In the genomic region with DNA sequence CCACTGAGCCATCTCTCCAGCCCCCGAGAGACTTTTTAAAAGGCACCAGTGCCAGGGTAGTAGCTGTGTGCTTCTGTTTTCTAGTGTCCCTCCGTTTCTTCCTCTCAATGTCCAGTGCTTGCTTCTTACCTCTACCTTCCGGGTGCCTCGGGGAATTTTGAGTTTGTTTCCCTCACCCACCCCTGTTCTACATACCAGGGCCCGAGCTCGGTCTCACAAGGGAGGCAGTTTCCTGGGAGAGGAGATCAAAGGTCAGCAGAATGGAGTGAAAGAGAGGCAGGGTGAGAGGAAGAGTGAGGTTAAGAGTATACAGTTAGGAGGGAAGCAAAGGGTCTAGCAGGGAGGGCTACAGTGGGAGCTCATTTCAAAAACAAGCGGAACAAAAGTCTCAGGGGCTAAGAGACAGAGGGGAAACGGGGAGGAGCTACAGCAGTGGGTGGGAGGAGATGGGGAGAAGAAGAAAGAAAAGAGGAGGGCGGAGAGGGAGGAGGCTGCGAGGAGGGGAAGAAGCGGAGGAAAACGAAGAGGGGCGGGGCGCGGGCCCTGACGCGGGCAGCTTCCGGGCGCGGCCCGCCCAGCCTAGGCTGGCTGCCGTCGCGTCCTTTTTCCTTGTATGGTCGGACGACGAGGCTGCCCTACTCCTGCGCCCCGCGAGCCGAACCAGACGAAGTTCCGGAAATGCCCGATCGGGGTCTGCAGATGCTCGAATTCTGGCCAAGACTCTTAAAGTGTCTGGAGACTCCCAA, we compare ENCODE assay signal across 8 mouse cellular contexts. TPM values are rescaled to one million over a fixed set of nuclear protein-coding genes. Genes with fewer than 3 reads are reported as not detected.
A peak's percentile ranks its signal among the peaks of the same experiment; 100 is the strongest.
DNase-seq lines count a peak whose midpoint lies in the region; ATAC-seq and TF ChIP-seq lines count a peak whose summit lies in the region.

No protein-coding gene starts in this region.

- DNase-seq in cerebellum, postnatal 36 days = peak; percentile 51 to 64
- peak; percentile 96 for DNase-seq in gastrocnemius, adult 2 months
- peak; percentile 70 to 82 for DNase-seq in left cerebral cortex, postnatal 25 days (ENCODE audit: low spot score in 2 of 2)
- peak; percentile 73 for DNase-seq in right cerebral cortex, postnatal 25 days
- peak; percentile 91 to 93 for DNase-seq in urinary bladder, postnatal 4 days (ENCODE audit: low spot score in 2 of 2)

- H3K27me3 ChIP-seq in hindbrain, embryonic 16.5 days (replicated peaks; ENCODE audit: control insufficient read depth, insufficient read depth, low read length) = no peaks in the 10 kb centered on the region

- peak overlapping the region; percentile 94 for H3K27ac ChIP-seq in gastrocnemius, adult 2 months
- peak overlapping the region; percentile 87 for H3K27ac ChIP-seq in hindbrain, embryonic 16.5 days (ENCODE audit: low read depth, low read length)

- peak; percentile 36 for ATAC-seq in activated CD4-positive, CD25-positive, alpha-beta regulatory T cell, adult 4 months
- peak; percentile 23 for ATAC-seq in hindbrain, embryonic 16.5 days
- peak; percentile 39 for ATAC-seq in megakaryocyte-erythroid progenitor cell, adult 5-6 weeks (replicated peaks; ENCODE audit: low FRiP score, low TSS enrichment, poor library complexity, severe bottlenecking)

- H3K9ac ChIP-seq in hindbrain, embryonic 16.5 days (ENCODE audit: low read depth, low read length) = peak overlapping the region; percentile 69

- peak overlapping the region; percentile 53 for H3K4me2 ChIP-seq in hindbrain, embryonic 16.5 days (ENCODE audit: low read length)

- intact Hi-C loops in gastrocnemius, adult 2 months (cut with DNase I) = no loop called here
- intact Hi-C loops in left cerebral cortex, postnatal 25 days (cut with DNase I) = no loop called here

- no peaks in the 10 kb centered on the region for H3K9me3 ChIP-seq in hindbrain, embryonic 16.5 days (ENCODE audit: control insufficient read depth, low read length)

- H3K4me3 ChIP-seq in gastrocnemius, adult 2 months = peak overlapping the region; percentile 91
- H3K4me3 ChIP-seq in hindbrain, embryonic 16.5 days (ENCODE audit: low read length) = peak overlapping the region; percentile 48

- H3K36me3 ChIP-seq in hindbrain, embryonic 16.5 days (ENCODE audit: control insufficient read depth, insufficient read depth, low read length) = no peaks in the 10 kb centered on the region

- TF ChIP-seq CTCF in gastrocnemius, adult 2 months (IDR thresholded peaks at IDR 0.05) = no peak

- WGBS in hindbrain, embryonic 16.5 days = 1% methylated on average over 36 of the region's 36 CpGs

- H3K4me1 ChIP-seq in hindbrain, embryonic 16.5 days (ENCODE audit: control insufficient read depth, insufficient read depth, low read depth, low read length) = peaks cover 38% of the 10 kb centered on the region

RNA-seq across cellular contexts. Expression of gene Plekhg2, which starts 3.0 kb away (rescaled TPM):
- 10 to 100 TPM; 61.5 to 70.3 TPM for polyA plus RNA-seq in activated CD4-positive, CD25-positive, alpha-beta regulatory T cell, adult 4 months (2017; shearing (Covaris generic))
- total RNA-seq in gastrocnemius, adult 2 months (2021) = 1 to 10 TPM; 4.0 to 7.5 TPM
- polyA plus RNA-seq in hindbrain, embryonic 16.5 days (2015; fragmentation: Nextera tagmentation; extraction: Ambion mirVana) = 18.8 and 26.7 TPM in 2 replicates
- total RNA-seq in left cerebral cortex, postnatal 25 days (2021) = 1 to 10 TPM; 5.0 to 6.7 TPM
- total RNA-seq in megakaryocyte-erythroid progenitor cell, adult 5-6 weeks (2014; fragmentation: Nextera tagmentation) = 4.1 and 7.7 TPM in 2 replicates
- total RNA-seq in megakaryocyte-erythroid progenitor cell, adult 5-6 weeks (2017) = 0.19 and 2.3 TPM in 2 replicates

RNA-seq across cellular contexts. Expression of gene Zfp36, which starts 4.7 kb away (rescaled TPM):
- 100 to 1,000 TPM; 107 to 125 TPM for polyA plus RNA-seq in activated CD4-positive, CD25-positive, alpha-beta regulatory T cell, adult 4 months (2017; shearing (Covaris generic))
- 10 to 100 TPM; 10.0 to 36.7 TPM for total RNA-seq in gastrocnemius, adult 2 months (2021)
- 3.9 and 4.0 TPM in 2 replicates for polyA plus RNA-seq in hindbrain, embryonic 16.5 days (2015; fragmentation: Nextera tagmentation; extraction: Ambion mirVana)
- 1 to 10 TPM; 2.2 to 2.9 TPM for total RNA-seq in left cerebral cortex, postnatal 25 days (2021)
- total RNA-seq in megakaryocyte-erythroid progenitor cell, adult 5-6 weeks (2014; fragmentation: Nextera tagmentation) = 13.4 and 15.3 TPM in 2 replicates
- 26.9 and 33.7 TPM in 2 replicates for total RNA-seq in megakaryocyte-erythroid progenitor cell, adult 5-6 weeks (2017)

RNA-seq across cellular contexts. Expression of gene Med29, which starts 17.2 kb away (rescaled TPM):
- polyA plus RNA-seq in activated CD4-positive, CD25-positive, alpha-beta regulatory T cell, adult 4 months (2017; shearing (Covaris generic)) = 10 to 100 TPM; 29.7 to 30.6 TPM
- 10 to 100 TPM; 22.1 to 28.3 TPM for total RNA-seq in gastrocnemius, adult 2 months (2021)
- 42.7 and 47.2 TPM in 2 replicates for polyA plus RNA-seq in hindbrain, embryonic 16.5 days (2015; fragmentation: Nextera tagmentation; extraction: Ambion mirVana)
- total RNA-seq in left cerebral cortex, postnatal 25 days (2021) = 10 to 100 TPM; 19.0 to 22.2 TPM
- 22.3 and 28.9 TPM in 2 replicates for total RNA-seq in megakaryocyte-erythroid progenitor cell, adult 5-6 weeks (2014; fragmentation: Nextera tagmentation)
- total RNA-seq in megakaryocyte-erythroid progenitor cell, adult 5-6 weeks (2017) = 9.9 and 16.0 TPM in 2 replicates

RNA-seq across cellular contexts. Expression of gene Paf1, which starts 17.4 kb away (rescaled TPM):
- 10 to 100 TPM; 49.2 to 65.4 TPM for polyA plus RNA-seq in activated CD4-positive, CD25-positive, alpha-beta regulatory T cell, adult 4 months (2017; shearing (Covaris generic))
- total RNA-seq in gastrocnemius, adult 2 months (2021) = 10 to 100 TPM; 31.0 to 35.0 TPM
- 89.9 and 102 TPM in 2 replicates for polyA plus RNA-seq in hindbrain, embryonic 16.5 days (2015; fragmentation: Nextera tagmentation; extraction: Ambion mirVana)
- 10 to 100 TPM; 62.4 to 64.0 TPM for total RNA-seq in left cerebral cortex, postnatal 25 days (2021)
- total RNA-seq in megakaryocyte-erythroid progenitor cell, adult 5-6 weeks (2014; fragmentation: Nextera tagmentation) = 65.0 and 84.6 TPM in 2 replicates
- total RNA-seq in megakaryocyte-erythroid progenitor cell, adult 5-6 weeks (2017) = 129 and 149 TPM in 2 replicates

RNA-seq across cellular contexts. Expression of gene Rps16, which starts 24.9 kb away (rescaled TPM):
- polyA plus RNA-seq in activated CD4-positive, CD25-positive, alpha-beta regulatory T cell, adult 4 months (2017; shearing (Covaris generic)) = 1,000 to 10,000 TPM; 1,380 to 1,513 TPM
- total RNA-seq in gastrocnemius, adult 2 months (2021) = 100 to 1,000 TPM; 373 to 449 TPM
- 430 and 440 TPM in 2 replicates for polyA plus RNA-seq in hindbrain, embryonic 16.5 days (2015; fragmentation: Nextera tagmentation; extraction: Ambion mirVana)
- 100 to 1,000 TPM; 438 to 443 TPM for total RNA-seq in left cerebral cortex, postnatal 25 days (2021)
- total RNA-seq in megakaryocyte-erythroid progenitor cell, adult 5-6 weeks (2014; fragmentation: Nextera tagmentation) = 3,991 and 4,625 TPM in 2 replicates
- 881 and 1,091 TPM in 2 replicates for total RNA-seq in megakaryocyte-erythroid progenitor cell, adult 5-6 weeks (2017)

Comparison
In these comparisons a context has a peak if more than half of its experiments do, and no peak if none do; other contexts are left out.
1. Peak in every context shown above with its lines: DNase-seq, ATAC-seq, H3K4me3 ChIP-seq and H3K27ac ChIP-seq.